Mouse (Mus musculus): ENCODE data around the gene Cdc20.

Cdc20 gene

DNA sequence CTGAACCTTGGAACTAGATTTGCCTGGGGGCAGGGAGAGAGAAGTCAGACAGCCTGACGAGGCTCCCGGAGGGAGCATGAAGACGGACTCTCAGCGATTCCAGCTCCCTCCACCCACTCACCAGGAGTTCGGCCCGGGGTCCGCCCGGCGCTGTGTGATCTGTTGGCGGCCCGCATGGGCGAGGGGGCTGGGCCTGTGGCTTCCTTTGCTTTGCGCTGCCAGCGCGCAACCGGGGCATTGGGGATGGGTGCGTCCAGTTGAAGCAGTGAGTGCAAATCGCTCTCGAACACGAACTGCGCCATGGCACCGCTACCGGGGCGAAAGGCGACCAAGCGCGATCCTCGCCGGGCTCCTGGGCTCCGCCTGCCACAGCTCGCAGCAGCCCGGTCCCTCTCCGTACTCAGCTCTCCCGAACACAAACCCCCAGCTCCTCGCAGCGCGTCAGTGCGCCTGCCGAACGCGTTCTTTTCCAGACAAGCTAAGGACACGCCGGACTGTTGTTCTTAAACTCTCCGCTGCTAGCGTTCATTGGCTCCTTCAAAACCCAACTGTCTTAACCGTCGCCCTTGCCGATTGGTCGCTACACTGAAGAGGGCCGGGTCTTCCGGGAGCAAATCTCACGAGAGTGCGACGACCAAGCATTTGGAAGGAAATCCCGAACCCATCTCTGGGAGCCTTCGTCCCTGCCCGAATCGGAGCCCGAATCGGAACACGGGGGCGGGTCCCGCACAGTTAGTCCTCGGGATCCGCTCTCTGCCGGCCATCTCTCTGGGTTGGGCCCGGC is at the start of gene Cdc20:
Cdc20 (minus strand) TSS at position 533 of the 784 bp plus-strand sequence.
- DNase-seq: peak; percentile 93

- no peak for DNase-seq
Measured at GRCm38 (mm10) chr4:118476773-118477530, 39.8 kb upstream of the Cdc20 start.

DNA sequence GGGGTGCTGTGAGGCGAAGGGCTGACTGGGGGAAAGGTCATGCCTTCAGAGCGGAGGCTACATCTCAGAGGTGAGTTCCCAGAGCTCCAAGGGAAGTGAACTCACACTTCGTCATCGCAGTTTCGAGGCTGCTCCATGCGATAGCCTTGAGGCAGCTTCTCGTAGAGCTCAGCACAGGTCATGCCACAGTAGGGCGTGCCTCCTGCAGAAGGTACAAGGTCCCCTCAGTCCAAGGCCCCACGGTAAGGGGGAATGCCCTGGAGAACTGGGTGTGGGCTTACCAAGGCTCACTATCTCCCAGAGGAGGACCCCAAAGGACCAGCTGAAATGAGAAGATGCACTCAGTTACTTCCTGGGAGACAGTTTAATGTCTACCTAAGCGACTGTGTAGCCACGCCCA is 35.5 kb upstream of the Cdc20 start:
- no peak for DNase-seq

DNA sequence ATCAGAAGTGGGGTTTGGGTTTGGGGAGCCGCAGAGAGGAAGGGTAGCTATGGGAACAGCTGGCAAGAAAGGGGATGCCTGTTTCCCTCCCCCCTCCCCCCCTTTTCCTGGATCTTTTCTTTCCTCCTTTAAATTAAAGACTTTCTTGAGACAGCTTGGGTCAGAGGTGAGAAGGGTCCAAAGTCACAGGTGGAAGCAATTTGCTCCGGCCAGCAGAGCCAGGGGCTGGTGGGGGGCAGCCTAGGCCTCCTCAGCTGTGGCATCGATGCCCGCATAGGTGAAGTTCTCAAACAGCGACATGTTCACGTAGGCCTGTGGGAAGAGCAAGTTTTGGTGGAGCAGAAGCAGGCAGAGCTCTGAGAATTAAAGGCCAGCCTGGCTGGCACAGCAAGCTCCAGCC is 34.1 kb upstream of the Cdc20 start:
- DNase-seq: no peak

GRCm38 (mm10) chr4:118465697-118466163 is 28.6 kb upstream of the Cdc20 start:
- no peak for DNase-seq

DNA sequence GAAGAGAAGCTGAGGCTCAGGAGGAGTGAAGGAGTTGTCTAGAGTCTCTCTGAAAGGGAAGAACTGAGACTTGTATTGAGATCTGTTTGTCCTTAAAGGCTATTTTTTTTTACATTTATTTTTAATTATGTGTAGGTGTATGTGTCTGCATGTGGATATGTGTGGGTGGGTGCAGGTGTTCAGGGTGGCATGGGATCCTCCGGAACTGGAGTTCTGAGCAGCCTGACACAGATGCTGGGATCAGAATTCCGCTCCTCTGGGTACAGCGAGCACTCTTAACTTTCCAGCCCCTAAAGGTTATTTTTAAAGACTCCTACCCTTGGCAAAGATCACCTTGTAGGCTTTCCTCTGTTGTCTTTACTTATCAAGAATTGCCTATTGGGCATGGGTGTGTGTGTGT is 27.8 kb upstream of the Cdc20 start:
- DNase-seq: no peak

- DNase-seq: no peak
Measured at GRCm38 (mm10) chr4:118457345-118457975, 20.3 kb upstream of the Cdc20 start, which contains the start of gene Mpl. Gene Mpl, minus strand, starts transcription at chr4:118457513.

DNA sequence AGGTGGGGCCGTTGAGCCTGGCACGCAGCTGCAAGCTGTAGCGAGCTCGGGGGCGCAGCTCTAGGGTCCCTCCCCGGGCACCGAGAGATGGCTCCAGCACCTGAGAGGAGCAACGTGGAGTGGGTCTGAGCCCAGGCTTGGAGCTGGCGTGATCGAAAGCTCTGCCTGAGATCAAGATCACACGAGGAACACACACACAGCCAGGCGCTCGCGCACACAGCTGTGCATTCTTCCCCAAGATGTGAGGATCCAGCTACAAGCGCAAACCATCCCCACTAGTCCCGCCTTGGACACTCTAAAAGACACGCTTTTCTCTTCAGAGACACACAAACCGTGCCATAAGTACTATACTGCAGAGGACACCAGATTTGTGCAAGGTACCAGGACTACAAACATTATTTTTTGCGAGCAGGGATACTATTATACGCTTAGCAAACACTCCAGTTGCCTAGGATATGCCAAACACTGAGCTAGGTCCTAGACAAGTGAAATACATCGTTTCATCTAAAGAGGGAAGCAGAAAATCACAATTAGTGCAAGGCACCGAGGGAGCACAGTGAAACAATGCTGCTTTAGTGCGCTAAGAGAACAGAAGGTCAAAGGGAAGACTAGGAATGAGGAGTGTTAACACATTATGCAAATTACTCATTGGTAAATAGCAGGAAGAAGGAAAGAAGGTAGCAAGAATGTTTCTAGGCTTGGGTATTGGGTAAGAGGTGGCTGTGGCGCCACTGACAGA is 9.4 kb upstream of the Cdc20 start:
- no peak for DNase-seq

- DNase-seq: no peak
Measured at GRCm38 (mm10) chr4:118445781-118446414, 8.7 kb upstream of the Cdc20 start.

DNA sequence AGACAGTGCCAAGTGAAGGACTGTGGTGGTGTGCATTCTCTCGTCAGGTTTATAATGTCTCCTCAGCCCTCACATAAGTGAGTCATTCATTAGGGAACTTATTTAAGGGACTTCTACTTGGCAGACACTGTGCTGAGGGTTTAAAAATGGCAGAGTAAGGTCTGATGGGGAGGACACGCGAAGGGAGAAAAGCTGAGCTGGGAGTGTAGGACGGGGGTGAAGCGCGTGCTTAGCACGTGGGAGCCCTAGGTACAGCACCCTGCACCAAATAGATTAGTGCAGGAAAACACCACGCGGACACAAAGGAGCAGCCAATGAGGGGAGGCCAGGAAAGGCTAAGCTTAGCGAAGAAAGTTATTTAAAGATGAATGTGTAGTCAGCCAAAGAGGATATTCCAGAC is 7.9 kb upstream of the Cdc20 start:
- DNase-seq: no peak

DNA sequence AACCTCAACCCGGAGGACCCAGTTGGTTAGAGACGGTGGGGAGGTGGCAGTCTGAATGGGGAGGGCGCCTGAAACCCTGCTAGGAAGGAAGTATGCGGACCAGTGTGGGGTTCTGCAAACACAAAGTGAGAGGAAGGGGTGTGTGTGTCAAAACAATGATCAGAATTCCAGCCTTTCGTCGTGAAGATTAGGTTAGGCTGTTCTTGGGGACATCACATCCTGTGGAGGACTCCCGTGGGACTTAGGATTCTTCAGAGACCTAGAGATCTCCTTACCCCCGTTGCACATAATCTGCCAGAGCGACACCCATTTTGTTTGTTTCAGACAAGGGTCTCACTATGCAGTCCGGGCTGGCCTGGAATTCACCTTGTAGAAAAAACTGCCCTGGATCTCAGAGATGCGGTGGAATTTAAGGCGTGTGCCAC is 689 bp upstream of the Cdc20 start:
- peak; percentile 46 for DNase-seq

GRCm38 (mm10) chr4:118432332-118432731 is 4.8 kb downstream of the Cdc20 start:
- DNase-seq: no peak

DNA sequence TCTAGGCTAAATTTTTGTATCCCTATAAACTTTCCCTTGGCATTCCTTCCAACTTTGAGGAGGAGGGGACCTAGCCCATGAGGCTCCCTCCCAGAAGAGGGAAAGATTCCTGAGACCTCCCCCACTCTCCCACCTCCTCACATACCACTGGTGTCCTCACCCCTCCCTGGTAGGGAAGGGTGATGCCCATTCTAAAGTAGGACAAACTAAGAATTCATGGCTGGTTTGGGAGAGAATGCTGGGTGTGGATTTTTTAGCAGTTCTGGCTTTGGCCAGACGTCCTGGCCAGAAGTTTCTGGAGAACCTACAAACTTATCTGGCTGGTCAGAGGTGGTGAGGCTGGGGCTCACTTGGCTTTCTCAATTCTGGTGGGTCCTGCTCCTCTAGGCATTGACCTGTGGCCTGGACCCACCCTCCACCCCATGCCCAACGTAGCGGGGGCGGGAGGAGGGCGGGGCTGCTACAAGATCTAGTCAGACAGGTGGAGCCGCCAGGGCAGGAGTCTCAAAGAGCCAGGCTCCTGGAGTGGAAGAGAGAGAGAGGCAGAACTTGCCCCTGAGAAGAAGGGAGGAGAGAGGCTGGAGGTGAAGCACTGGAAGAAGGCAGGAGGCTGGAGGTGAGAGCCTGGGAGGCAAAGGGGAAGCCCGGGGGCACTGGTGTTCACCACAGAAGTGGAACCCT is 7.8 kb downstream of the Cdc20 start:
- DNase-seq: peak; percentile 83

- DNase-seq: peak; percentile 57
Measured at GRCm38 (mm10) chr4:118428531-118429214, 8.5 kb downstream of the Cdc20 start.

- peak; percentile 94 for DNase-seq
Measured at GRCm38 (mm10) chr4:118427768-118428451, 9.2 kb downstream of the Cdc20 start, which contains the start of gene Elovl1. Gene Elovl1, plus strand, starts transcription at chr4:118428093.

DNA sequence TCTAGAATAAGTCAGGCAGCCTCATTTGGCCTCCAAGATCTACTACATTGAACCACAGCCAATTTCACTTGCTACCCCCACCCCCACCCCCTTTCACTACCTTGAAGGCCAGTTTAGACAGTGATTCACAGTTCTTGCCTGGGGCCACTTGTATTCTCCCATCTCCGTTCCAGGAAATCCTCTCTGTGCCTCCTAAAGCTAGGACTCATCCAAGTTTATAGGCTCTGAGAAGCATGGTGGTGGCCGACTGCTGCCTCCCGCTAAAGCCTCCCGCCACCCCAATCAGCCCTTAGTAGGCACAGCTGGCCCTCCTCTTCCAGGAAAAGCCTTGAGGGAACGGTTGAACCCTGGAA is 9.8 kb downstream of the Cdc20 start:
- no peak for DNase-seq

GRCm38 (mm10) chr4:118425374-118425773 is 11.8 kb downstream of the Cdc20 start:
- DNase-seq: no peak

DNA sequence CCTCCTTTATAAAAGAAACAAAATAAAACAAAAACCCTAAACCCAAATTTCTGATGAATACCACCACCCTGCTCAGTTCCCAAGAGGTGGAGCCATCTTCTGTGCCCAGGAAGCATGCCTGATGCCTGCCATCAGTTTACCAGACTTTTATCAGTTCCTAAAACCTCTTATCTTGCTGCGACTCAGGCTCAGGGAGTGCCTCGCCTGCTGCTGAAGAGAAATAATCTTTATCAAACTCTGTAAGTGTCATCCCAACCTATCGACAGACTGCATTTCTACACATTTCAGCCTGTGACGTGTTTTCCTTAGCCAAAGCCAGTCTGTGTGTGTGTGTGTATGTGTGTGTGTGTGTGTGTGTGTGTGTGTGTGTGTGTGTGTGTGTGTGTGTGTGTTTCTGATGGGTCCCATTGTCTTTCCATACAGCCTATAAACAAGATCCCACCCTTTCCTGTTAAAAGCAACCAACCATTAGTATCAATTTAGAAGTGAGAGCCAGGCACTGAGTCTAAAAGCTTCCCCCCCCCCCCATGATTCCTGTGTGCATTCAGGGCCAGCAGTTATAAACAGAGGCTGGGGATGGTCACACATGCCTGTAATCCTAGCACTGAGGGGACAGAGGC is 12.5 kb downstream of the Cdc20 start:
- DNase-seq: peak; percentile 75

DNA sequence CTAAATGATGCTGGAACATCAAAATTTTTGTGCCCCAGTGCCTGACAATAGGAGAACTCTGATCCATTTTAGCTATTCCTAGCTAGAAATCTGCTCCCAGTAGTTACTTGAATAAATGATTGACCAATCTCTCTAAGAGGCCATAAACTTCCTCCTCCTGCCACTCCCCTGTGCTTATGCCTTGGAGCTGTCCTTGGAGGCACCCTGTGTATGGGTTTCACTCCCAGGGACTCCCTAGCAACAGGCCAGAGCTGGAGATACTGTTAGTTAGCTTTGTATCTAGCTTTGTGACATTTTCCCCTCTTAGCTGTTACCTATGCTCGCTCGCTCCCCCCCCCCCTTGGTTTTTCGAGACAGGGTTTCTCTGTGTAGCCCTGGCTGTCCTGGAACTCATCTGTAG is 15.8 kb downstream of the Cdc20 start:
- no peak for DNase-seq

Data from liver (tissue).